Mouse (Mus musculus): ENCODE measurements around the gene Tmem147. TPM values are rescaled to one million over a fixed set of nuclear protein-coding genes. Genes with fewer than 3 reads are reported as not detected.
"Not testable (repeated sequence)": the region's sequence is repeated elsewhere in the genome, so short reads cannot be mapped to it uniquely, and the experiment has no call there.

The Tmem147 gene
- total and polyA plus RNA-seq, 2 experiments from 2014 or later: 167 to 290 TPM

GRCm38 (mm10) chr7:30749824-30750606 is 20.7 kb upstream of the Tmem147 start:
- H3K9ac ChIP-seq (replicated peaks; ENCODE audit: low read length, poor library complexity, severe bottlenecking): no peak overlapping the region
- peaks cover 5% of the 10 kb centered on the region for H3K36me3 ChIP-seq (ENCODE audit: insufficient read depth, low read length)
- no peaks in the 10 kb centered on the region for H3K27me3 ChIP-seq (ENCODE audit: insufficient read depth, low read length)
- 0 out of 2 replicates have a peak, but pooled peaks cover 5% of the 10 kb centered on the region for H3K9me3 ChIP-seq (ENCODE audit: low read length)
- H3K4me2 ChIP-seq (ENCODE audit: low read depth, low read length, poor library complexity, severe bottlenecking): no peak overlapping the region
- no peak overlapping the region for H3K4me3 ChIP-seq (ENCODE audit: low read depth, low read length)
- H3K4me1 ChIP-seq (ENCODE audit: insufficient read depth, low read length): no peaks in the 10 kb centered on the region
- 86% methylated on average over 13 of the region's 13 CpGs for WGBS
- TF ChIP-seq CTCF (IDR thresholded peaks at IDR 0.05): no peak
- DNase-seq (ENCODE audit: low spot score): no peak
- ATAC-seq (ENCODE audit: low FRiP score): no peak
- no peak overlapping the region for H3K27ac ChIP-seq (ENCODE audit: low read depth, low read length)

GRCm38 (mm10) chr7:30747525-30748204 is 18.3 kb upstream of the Tmem147 start:
- H3K27me3 ChIP-seq (ENCODE audit: insufficient read depth, low read length): no peaks in the 10 kb centered on the region
- no peak overlapping the region for H3K4me3 ChIP-seq (ENCODE audit: low read depth, low read length)
- no peak for ATAC-seq (ENCODE audit: low FRiP score)
- no peaks in the 10 kb centered on the region for H3K4me1 ChIP-seq (ENCODE audit: insufficient read depth, low read length)
- WGBS: 93% methylated on average over 7 of the region's 7 CpGs
- H3K36me3 ChIP-seq (ENCODE audit: insufficient read depth, low read length): no peaks in the 10 kb centered on the region; the same call in 1 of the 2 replicates
- no peak overlapping the region for H3K9ac ChIP-seq (replicated peaks; ENCODE audit: low read length, poor library complexity, severe bottlenecking)
- peak; percentile 27; the same call in 1 of the 2 replicates for TF ChIP-seq CTCF (IDR thresholded peaks at IDR 0.05)
- no peak for DNase-seq (ENCODE audit: low spot score)
- H3K4me2 ChIP-seq (ENCODE audit: low read depth, low read length, poor library complexity, severe bottlenecking): no peak overlapping the region
- no peaks in the 10 kb centered on the region for H3K9me3 ChIP-seq (ENCODE audit: low read length)
- no peak overlapping the region for H3K27ac ChIP-seq (ENCODE audit: low read depth, low read length)

- peak; percentile 11; the same call in 1 of the 2 replicates for TF ChIP-seq CTCF (IDR thresholded peaks at IDR 0.05)
- Histone ChIP-seq H3K4me3 (ENCODE audit: low read depth, low read length) (no peak overlapping the region), H3K36me3 (ENCODE audit: insufficient read depth, low read length) (peaks cover 3% of the 10 kb centered on the region; the same call in 1 of the 2 replicates), H3K9me3 (ENCODE audit: low read length) (no peaks in the 10 kb centered on the region), H3K27me3 (ENCODE audit: insufficient read depth, low read length) (no peaks in the 10 kb centered on the region), H3K4me1 (ENCODE audit: insufficient read depth, low read length) (no peaks in the 10 kb centered on the region), H3K27ac (ENCODE audit: low read depth, low read length) (no peak overlapping the region), H3K9ac (replicated peaks; ENCODE audit: low read length, poor library complexity, severe bottlenecking) (no peak overlapping the region), H3K4me2 (ENCODE audit: low read depth, low read length, poor library complexity, severe bottlenecking) (no peak overlapping the region)
- DNase-seq (ENCODE audit: low spot score): no peak
- ATAC-seq (ENCODE audit: low FRiP score): no peak
- 62% methylated on average over 4 of the region's 4 CpGs for WGBS
Observed at GRCm38 (mm10) chr7:30744022-30744598, 14.8 kb upstream of the Tmem147 start.

- H3K27me3 ChIP-seq (ENCODE audit: insufficient read depth, low read length); H3K9me3 ChIP-seq (ENCODE audit: low read length); H3K27ac ChIP-seq (ENCODE audit: low read depth, low read length); H3K4me2 ChIP-seq (ENCODE audit: low read depth, low read length, poor library complexity, severe bottlenecking); H3K4me3 ChIP-seq (ENCODE audit: low read depth, low read length); H3K4me1 ChIP-seq (ENCODE audit: insufficient read depth, low read length); DNase-seq (ENCODE audit: low spot score); H3K9ac ChIP-seq (replicated peaks; ENCODE audit: low read length, poor library complexity, severe bottlenecking); ATAC-seq (ENCODE audit: low FRiP score); H3K36me3 ChIP-seq (ENCODE audit: insufficient read depth, low read length): not testable (repeated sequence)
- no CpG with 5 or more reads among the region's 4 CpGs for WGBS
Observed at GRCm38 (mm10) chr7:30743617-30744016, 14.3 kb upstream of the Tmem147 start, which contains the start of gene Gapdhs. Gene Gapdhs (minus strand): TSS chr7:30743681.

GRCm38 (mm10) chr7:30742570-30742969 is 13.2 kb upstream of the Tmem147 start:
- not testable (repeated sequence) for ATAC-seq (ENCODE audit: low FRiP score); H3K4me2 ChIP-seq (ENCODE audit: low read depth, low read length, poor library complexity, severe bottlenecking); H3K9me3 ChIP-seq (ENCODE audit: low read length); H3K4me3 ChIP-seq (ENCODE audit: low read depth, low read length); H3K27ac ChIP-seq (ENCODE audit: low read depth, low read length); H3K4me1 ChIP-seq (ENCODE audit: insufficient read depth, low read length); DNase-seq (ENCODE audit: low spot score); H3K9ac ChIP-seq (replicated peaks; ENCODE audit: low read length, poor library complexity, severe bottlenecking); H3K36me3 ChIP-seq (ENCODE audit: insufficient read depth, low read length); H3K27me3 ChIP-seq (ENCODE audit: insufficient read depth, low read length)
- WGBS: 86% methylated on average over 2 of the region's 2 CpGs

GRCm38 (mm10) chr7:30736211-30736610 is 6.9 kb upstream of the Tmem147 start:
- Histone ChIP-seq H3K4me1 (ENCODE audit: insufficient read depth, low read length) (peaks cover 5% of the 10 kb centered on the region; the same call in 1 of the 2 replicates), H3K27me3 (ENCODE audit: insufficient read depth, low read length) (no peaks in the 10 kb centered on the region), H3K9me3 (ENCODE audit: low read length) (no peaks in the 10 kb centered on the region), H3K4me2 (ENCODE audit: low read depth, low read length, poor library complexity, severe bottlenecking) (no peak overlapping the region), H3K27ac (ENCODE audit: low read depth, low read length) (no peak overlapping the region), H3K9ac (replicated peaks; ENCODE audit: low read length, poor library complexity, severe bottlenecking) (no peak overlapping the region), H3K36me3 (ENCODE audit: insufficient read depth, low read length) (peaks cover 30% of the 10 kb centered on the region), H3K4me3 (ENCODE audit: low read depth, low read length) (no peak overlapping the region)
- 84% methylated on average over 3 of the region's 3 CpGs for WGBS
- DNase-seq (ENCODE audit: low spot score): no peak
- no peak for ATAC-seq (ENCODE audit: low FRiP score)
- TF ChIP-seq CTCF (IDR thresholded peaks at IDR 0.05): no peak

GRCm38 (mm10) chr7:30730064-30730722 is 853 bp upstream of the Tmem147 start:
- Histone ChIP-seq H3K4me2 (ENCODE audit: low read depth, low read length, poor library complexity, severe bottlenecking) (peak overlapping the region; percentile 80), H3K36me3 (ENCODE audit: insufficient read depth, low read length) (peaks cover 17% of the 10 kb centered on the region), H3K4me1 (ENCODE audit: insufficient read depth, low read length) (peaks cover 12% of the 10 kb centered on the region), H3K27ac (ENCODE audit: low read depth, low read length) (peak overlapping the region; percentile 83), H3K9ac (replicated peaks; ENCODE audit: low read length, poor library complexity, severe bottlenecking) (peak overlapping the region; percentile 86), H3K4me3 (ENCODE audit: low read depth, low read length) (peak overlapping the region; percentile 72)
- ATAC-seq (ENCODE audit: low FRiP score): peak; percentile 55
- not testable (repeated sequence) for H3K27me3 ChIP-seq (ENCODE audit: insufficient read depth, low read length); H3K9me3 ChIP-seq (ENCODE audit: low read length)
- peak; percentile 63 for DNase-seq (ENCODE audit: low spot score)
- 10% methylated on average over 8 of the region's 22 CpGs for WGBS

Data from midbrain, postnatal 0 days (tissue).